Mouse (Mus musculus) gastrocnemius, postnatal 36 days (tissue): ENCODE results near the gene Ppfia3. TPM values are rescaled to one million over a fixed set of nuclear protein-coding genes. Genes with fewer than 3 reads are reported as not detected.
A peak's percentile ranks its signal among the peaks of the same experiment; 100 is the strongest.

Experiments
- DNase-seq, 2 experiments: peaks; one replicate each; pipeline ENCODE4 v3.0.0; 2022
- intact Hi-C: fragments of 180-260 bp; cut with DNase I; formaldehyde crosslinking; loops from one replicate; pipeline ENCODE4 v1.15.1; 2025
- total RNA-seq, 2 experiments: library from RNA; stranded (reverse); gene quantifications; 2 replicates each; pipeline ENCODE4 v1.2.3; 2021

Gene Ppfia3
- total RNA-seq, 2 experiments from 2014 or later = 0.07 to 0.08 TPM

DNA sequence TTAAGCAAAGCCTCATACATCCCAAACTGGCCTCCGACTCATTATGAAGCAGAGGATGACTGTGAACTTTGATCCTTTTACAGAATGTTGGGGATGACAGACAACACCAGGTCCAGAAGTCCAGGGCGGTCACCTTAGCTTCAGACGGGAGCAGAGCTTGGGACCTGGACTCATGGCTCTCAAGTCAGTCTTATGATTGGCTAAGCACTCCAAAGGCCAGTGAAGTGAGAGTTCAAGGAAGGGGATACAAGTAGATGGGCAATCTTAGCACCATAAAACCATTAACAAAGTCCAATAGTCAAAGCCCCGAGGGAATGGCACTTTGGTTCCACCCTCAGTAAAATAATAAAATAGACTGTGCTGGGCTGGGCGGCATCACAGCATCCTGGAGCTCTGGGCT is 43.8 kb downstream of the Ppfia3 start:
- intact Hi-C loops = no loop called here
- DNase-seq = no peak

DNA sequence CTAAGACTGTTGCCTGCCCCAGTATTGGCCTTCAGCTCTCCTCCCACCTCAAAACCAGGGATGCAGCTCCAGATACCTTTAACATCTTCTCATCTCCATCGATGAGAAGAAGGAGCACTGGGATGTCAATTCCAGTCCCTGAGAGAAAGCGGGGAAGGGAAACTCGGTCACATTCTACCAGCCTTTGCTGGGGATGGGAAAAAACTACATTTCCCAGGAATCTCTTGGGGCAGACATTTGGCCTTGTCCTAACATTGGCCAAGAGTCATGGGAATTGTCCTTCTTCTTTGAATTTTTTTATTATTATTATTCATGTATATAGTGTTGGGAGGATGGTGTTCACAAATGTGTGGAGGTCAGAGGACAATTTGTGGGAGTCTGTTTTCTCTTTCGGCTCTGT is 44.6 kb downstream of the Ppfia3 start:
- intact Hi-C loops = no loop called here

DNA sequence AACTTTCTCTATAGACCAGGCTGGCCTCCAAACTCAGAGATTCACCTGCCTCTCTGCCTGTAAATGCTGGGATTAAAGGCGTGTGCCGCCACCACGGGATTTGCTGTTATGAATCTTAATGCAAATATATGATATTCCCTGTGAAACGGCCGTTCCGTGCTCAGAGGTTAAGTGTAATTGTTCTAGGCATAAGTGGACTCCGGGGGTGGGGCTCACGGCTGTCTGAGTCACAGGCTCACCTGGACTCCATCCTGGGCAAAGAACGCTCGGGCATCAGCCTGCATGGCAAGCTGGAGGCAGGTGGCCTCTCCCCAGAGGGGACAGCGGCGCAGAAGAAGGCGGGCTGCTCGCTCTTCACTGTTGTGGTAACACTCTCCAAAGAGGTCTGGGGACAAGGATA is 50.3 kb downstream of the Ppfia3 start:
- DNase-seq = no peak
- intact Hi-C loops = no loop called here

More for the DNA sequence above, 44.6 kb downstream of the Ppfia3 start:
- DNase-seq = no peak

DNA sequence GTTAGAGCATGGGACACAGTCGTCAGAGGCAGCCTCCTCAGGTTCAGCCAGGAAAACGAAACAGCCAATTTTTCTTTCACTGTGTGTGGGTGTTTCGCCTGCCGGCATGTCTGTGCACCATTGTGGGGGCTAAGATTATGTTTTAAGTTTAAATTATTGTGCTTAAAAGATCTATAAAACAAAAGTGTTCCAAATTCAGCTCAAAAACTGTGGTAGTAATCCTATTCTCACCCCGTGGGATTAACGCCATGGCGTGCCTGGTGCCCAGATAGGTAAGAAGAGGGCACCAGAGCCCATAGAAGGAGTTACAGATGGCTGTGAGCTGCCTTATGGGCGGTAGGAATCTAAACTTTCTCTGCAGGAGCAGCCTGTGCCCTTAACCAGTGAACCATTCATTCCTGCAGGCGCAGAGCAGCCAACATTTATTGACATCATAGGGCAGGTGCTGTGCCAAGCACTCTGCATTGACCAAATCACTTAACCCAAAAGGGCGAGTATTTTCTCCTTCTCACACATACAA is 51.6 kb downstream of the Ppfia3 start:
- no peak for DNase-seq
- intact Hi-C loops = no loop called here

DNA sequence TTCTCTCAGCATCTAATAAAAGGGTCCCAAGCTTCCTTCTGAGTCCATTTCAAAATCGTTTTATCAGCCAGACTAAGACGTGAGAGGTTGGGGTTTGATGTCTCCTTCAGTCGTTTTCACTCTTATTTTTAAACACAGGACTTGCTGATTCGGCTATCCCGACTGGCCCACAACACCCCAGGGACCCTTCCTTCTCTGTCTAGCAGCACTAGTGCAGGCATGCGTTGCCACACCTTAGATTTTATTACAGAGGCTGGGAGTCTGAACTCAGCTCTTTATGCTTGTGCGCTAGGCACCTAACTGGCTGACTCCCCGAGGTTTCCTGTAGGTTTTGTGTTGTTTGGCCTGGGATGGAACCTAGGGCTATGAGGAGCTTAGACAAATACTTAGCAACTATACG is 53.3 kb downstream of the Ppfia3 start:
- DNase-seq = no peak
- intact Hi-C loops = no loop called here

DNA sequence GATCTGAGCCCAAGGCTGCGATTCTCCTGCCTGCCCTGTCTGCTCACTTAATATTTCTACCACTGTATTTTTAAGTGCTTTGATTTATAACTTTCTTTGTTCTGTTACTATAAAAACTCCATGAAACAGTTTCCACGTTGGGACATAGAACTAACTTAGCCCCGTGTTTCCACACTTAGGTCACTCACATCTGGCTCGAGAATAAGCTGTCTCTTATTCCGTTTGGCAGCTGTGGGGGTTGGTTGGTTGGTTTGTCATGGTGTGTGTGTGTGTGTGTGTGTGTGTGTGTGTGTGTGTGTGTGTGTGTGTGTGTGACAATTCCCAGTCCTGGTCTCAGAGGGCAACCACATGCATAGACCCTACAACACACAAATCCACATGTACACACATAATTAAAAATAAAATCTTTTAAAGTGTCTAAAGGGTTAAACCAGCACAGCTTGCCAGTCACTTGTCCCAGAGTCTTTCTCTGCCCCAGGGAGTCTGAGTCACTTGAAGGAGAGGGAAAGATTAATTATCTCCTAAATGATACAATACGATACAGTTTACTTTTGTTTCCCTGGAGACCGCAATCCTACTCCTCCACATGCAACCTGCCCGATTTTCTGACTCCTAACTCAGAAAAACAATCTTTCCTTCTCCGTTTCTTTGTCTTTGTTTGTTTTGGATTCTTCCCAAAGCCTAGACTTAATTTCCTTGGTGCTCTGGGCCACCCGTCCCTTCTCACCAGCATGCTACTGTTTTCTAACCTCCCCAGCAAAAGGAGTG is 53.9 kb downstream of the Ppfia3 start:
- DNase-seq = no peak
- intact Hi-C loops = no loop called here

DNA sequence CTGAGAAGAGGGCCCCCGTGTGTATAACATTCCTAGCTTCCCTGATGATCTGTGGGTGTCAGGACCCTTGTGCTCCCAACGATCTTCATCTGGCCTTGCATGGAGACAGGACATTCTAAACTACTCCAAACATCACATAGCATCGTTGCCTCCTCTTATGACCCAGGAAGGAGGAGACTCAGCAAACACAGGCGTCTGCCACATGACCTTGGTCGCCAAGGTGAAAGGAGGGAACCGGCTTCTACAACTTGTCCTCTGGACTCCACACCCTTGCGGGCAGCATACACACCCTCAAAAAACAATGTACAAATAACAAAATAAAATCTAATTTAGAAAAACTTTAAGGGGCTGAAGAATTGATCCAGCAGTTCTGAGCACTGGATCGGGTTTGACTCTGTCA is 54.8 kb downstream of the Ppfia3 start:
- intact Hi-C loops = no loop called here
- DNase-seq = no peak

DNA sequence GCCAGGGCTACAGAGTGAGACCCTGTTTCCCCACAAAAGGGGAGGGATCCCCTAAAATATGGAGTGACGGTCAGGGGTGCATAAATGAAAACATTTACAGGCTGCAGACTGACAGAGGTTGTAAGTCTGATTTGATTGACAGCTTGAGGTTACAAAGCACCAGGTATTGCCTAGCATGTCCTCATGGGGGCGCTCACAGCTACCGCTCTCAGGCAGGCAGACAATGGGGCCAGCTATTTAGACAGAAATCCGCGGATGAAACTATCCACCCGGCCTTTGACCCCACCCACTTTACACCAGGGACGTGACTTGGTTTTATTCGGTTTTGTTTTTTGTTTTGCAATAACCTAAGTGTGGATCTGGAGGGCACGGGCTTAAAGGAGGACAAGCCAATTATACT is 57.4 kb downstream of the Ppfia3 start:
- intact Hi-C loops = loop anchor here (5.0 kb wide), 1 partner anchor 78 kb away; no protein-coding TSS in a partner anchor

DNA sequence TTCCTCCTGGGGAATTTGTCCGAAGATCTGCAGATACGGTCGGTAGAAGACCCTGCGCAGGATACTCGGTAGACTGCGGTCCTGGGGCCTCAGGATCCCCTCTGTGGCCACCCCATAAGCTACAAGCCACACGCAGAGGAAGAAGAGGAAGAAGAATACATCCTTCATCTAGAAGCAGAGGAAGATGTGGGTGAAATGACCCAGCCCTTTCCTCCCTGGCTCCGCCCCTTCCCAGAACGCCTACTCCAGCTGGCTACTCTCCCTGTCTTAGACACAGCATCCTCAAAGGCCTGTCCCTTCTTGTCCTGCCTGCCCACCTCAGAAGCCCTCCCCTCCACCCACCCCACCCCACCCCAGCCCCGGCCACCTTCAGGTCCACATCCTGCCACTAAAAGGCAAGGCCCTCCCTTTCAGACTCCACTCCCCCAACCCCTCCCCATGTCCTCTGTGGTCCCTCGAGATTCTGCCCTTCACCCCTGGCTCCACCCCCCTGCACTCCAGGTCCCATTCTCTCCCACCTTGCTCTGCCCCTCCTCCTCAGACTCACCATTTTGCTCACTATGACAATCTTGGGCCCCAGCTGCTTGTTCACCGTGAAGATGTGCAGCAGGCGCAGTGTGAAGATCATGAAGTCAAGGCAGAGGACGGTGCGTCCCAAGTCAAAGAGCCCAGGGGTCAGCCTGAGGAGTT is 58.1 kb downstream of the Ppfia3 start:
- intact Hi-C loops = loop anchor here (5.0 kb wide), 1 partner anchor 79 kb away; no protein-coding TSS in a partner anchor
- DNase-seq = no peak

More for the DNA sequence above, 57.4 kb downstream of the Ppfia3 start:
- DNase-seq = peak; percentile 46 to 48

DNA sequence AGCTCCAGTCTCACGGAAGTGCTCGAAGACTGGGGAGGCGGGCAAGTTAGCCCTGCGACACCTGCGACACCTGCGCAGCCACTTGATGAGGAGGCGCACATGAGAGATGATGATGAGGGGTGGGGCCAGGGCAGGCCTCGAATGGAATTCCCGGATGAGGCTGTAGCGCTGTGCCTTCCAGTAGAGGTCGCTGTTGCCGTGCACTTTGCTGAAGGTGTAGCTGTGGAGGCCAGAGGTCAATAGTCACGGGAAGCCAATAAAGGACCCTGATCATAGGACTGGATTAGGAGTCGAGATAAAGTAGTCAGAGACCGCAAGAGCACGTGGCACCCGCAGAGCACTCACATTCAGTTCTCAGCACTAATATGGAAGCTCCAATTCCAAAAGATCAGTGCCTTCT is 61.5 kb downstream of the Ppfia3 start:
- intact Hi-C loops = loop anchor here (5.0 kb wide), 1 partner anchor 82 kb away; no protein-coding TSS in a partner anchor
- peak; percentile 41 to 55 for DNase-seq

DNA sequence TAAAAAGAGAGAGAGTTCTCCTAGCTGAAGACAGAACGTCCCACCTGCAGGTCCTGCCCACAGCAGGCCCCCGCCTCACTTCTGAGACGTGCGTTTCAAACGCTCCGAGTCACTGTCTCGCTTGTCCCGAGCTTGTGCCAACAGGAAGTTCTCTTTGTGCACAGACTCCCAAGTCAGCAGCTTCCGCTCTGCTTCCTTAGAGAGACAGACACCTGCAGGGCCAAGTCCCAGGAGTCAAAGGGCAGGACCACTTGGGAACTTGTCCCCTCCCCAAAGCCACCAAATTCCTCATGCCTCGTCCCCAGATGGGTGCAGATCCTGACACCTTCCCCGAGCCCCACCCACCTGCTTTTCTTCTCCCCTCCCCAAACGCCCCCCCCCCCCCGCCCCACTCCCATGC is 62.0 kb downstream of the Ppfia3 start:
- intact Hi-C loops = loop anchor here (5.0 kb wide), 3 partner anchors 82 to 132 kb away; partner anchors contain the start of genes Ruvbl2 and Snrnp70
- no peak for DNase-seq

DNA sequence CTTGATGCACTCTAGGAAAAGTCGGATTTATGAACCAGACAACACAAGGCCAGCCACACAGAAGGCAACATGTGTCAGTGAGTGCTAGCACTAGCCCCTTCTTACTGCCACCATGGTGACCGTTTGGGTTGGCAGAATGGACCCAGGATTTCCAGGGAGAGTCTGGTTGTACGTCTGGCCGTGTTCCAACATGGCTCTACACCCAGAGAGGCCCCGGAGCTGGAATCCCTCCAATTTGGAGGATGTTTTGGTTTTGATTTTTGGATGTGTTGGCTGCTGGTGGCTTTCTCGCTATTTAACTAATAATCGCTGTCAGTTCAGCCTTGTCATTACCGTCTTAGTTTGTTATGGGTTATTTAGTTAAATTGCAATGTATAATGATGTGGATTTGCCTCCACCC is 64.2 kb downstream of the Ppfia3 start:
- DNase-seq = no peak
- intact Hi-C loops = loop anchor here (5.0 kb wide), 2 partner anchors 95 to 135 kb away; partner anchors contain the start of genes Ruvbl2 and Snrnp70

DNA sequence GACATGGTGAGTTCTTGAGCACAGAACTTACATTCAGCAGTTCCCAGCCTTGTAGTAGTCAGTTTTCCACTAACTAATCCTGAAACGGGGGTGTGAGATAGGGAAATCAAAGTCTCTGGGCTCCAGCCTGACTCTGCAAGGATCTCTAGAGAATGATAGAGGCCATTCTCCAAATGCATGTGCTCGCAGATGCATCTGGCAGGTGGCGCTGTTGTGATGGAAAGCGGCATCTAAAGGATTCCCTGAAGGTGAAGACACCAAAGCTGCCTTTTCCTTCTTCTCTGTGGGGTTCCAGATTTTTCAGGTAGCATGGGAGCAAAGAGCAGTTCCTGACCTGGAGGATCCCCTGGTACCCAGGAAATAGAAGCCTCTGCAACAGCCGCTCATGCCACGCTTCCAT is 66.5 kb downstream of the Ppfia3 start:
- peak; percentile 37 to 50 for DNase-seq
- intact Hi-C loops = loop anchor here (5.0 kb wide), 2 partner anchors 97 to 137 kb away; partner anchors contain the start of genes Ruvbl2 and Snrnp70

DNA sequence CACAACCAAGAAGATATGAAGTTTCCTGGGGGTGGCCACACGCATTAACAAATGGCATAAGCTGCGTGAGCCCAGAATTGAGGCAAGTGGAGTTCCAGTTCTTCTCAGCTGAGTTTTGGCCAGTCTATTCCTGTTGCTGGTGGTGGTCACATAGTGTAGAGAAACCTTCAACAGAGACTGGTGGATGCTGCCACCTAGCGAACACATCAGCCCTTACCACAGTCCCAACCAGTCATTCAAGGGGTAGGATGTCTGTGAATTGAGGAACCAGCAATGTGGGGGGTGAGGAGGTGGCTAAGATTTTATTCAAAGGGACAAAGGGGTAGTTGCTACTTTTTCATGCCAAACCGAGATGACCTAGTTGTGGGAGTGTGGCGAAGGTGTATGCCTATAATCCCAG is 67.1 kb downstream of the Ppfia3 start:
- DNase-seq = peak in 1 of 2 experiments; percentile 40
- intact Hi-C loops = loop anchor here (1.0 to 5.0 kb wide), 3 partner anchors 22 to 138 kb away; partner anchors contain the start of genes Ruvbl2, Slc6a21 and Snrnp70

DNA sequence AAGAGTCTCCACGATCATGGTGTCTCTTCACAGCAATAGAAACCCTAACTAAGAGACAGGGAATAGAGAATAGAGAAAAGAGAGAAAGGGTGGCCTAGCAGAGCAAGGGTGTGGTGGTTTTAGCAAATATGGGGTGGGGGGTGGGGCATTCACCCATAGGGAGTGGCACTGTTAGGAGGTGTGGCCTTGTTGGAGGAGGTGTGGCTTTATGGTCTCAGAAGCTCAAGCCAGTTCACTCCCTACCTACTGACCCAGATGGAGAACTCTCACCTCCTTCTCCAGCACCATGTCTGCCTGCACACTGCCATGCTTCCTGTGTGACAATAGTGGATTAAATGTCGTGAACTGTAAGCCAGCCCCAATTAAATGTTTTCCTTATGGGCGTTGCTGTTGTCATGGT is 69.3 kb downstream of the Ppfia3 start:
- intact Hi-C loops = no loop called here
- DNase-seq = no peak

DNA sequence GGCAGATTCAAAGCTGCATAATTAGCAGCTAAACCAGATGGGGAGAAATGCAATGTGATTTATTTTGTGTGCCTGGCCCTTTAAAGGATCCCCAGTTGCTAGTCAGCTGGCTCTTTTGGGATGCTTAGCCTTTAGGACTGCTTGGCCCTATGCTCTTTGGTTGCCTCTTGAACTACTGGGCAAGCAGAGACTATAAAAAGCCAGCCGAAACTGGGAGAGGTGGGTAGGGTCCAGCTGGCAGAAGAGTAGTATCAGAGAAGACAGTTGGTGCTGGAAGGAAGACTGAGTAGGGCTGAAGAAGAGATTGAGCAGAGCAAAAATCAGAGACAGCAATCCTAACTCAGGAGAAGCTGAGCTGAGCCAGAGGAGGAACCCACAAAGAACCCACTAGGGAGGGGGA is 70.2 kb downstream of the Ppfia3 start:
- intact Hi-C loops = no loop called here
- no peak for DNase-seq

Other genes with a start within 250 kb of the Ppfia3 start
- 100 to 1,000 TPM; 388 to 460 TPM for gene Rps11, start 242.6 kb downstream of the Ppfia3 start, total RNA-seq
- 100 to 1,000 TPM; 488 to 598 TPM for gene Rpl13a, start 238.3 kb downstream of the Ppfia3 start, total RNA-seq
- not detected for gene Gm45713, start 230.8 kb downstream of the Ppfia3 start, total RNA-seq
- gene Flt3l, start 230.6 kb downstream of the Ppfia3 start, total RNA-seq = 1 to 10 TPM; 2.8 to 4.0 TPM
- gene Pih1d1, start 212.7 kb downstream of the Ppfia3 start, total RNA-seq = 10 to 100 TPM; 28.6 to 36.2 TPM
- gene Aldh16a1, start 212.4 kb downstream of the Ppfia3 start, total RNA-seq = 10 to 100 TPM; 10.6 to 14.3 TPM
- gene Slc17a7, start 203.1 kb downstream of the Ppfia3 start, total RNA-seq = under 1 TPM; 0.76 to 0.79 TPM
- gene Gfy, start 187.4 kb downstream of the Ppfia3 start, total RNA-seq = not detected
- gene Pth2, start 186.0 kb downstream of the Ppfia3 start, total RNA-seq = not detected
- gene Ccdc155, start 162.1 kb downstream of the Ppfia3 start, total RNA-seq = not detected
- not detected for gene Dkkl1, start 154.9 kb downstream of the Ppfia3 start, total RNA-seq
- gene Tead2, start 151.3 kb downstream of the Ppfia3 start, total RNA-seq = 1 to 10 TPM; 2.7 to 3.3 TPM
- 1 to 10 TPM in 1 of 2 experiments, under 1 TPM in 1; 0.79 to 1.5 TPM for gene Cd37, start 127.9 kb downstream of the Ppfia3 start, total RNA-seq
- gene Slc6a16, start 125.9 kb downstream of the Ppfia3 start, total RNA-seq = not detected
- not detected for gene Slc6a21, start 89.5 kb downstream of the Ppfia3 start, total RNA-seq
- gene Trpm4, start 33.2 kb downstream of the Ppfia3 start, total RNA-seq = 10 to 100 TPM; 20.1 to 20.7 TPM
- 100 to 1,000 TPM; 818 to 890 TPM for gene Hrc, start 31.7 kb downstream of the Ppfia3 start, total RNA-seq
- gene Lin7b, start 3.6 kb upstream of the Ppfia3 start, total RNA-seq = not detected
- 10 to 100 TPM; 70.2 to 84.1 TPM for gene Snrnp70, start 28.7 kb upstream of the Ppfia3 start, total RNA-seq
- gene Kcna7, start 38.6 kb upstream of the Ppfia3 start, total RNA-seq = 10 to 100 TPM; 78.3 to 85.9 TPM
- 1 to 10 TPM; 3.4 to 5.5 TPM for gene Ntf5, start 46.7 kb upstream of the Ppfia3 start, total RNA-seq
- gene Lhb, start 53.8 kb upstream of the Ppfia3 start, total RNA-seq = under 1 TPM; 0.54 to 0.67 TPM
- gene Gys1, start 67.8 kb upstream of the Ppfia3 start, total RNA-seq = 100 to 1,000 TPM; 275 to 279 TPM
- 10 to 100 TPM; 22.1 to 23.0 TPM for gene Ruvbl2, start 71.1 kb upstream of the Ppfia3 start, total RNA-seq
- 100 to 1,000 TPM; 132 to 146 TPM for gene Ftl1, start 92.9 kb upstream of the Ppfia3 start, total RNA-seq
- gene Bax, start 99.9 kb upstream of the Ppfia3 start, total RNA-seq = 10 to 100 TPM; 13.8 to 14.6 TPM
- under 1 TPM in 1 of 2 experiments, not detected in 1; 0.39 TPM for gene Tulp2, start 114.9 kb upstream of the Ppfia3 start, total RNA-seq
- gene Gm45808, start 119.8 kb upstream of the Ppfia3 start, total RNA-seq = 1 to 10 TPM; 6.1 to 6.6 TPM
- 10 to 100 TPM; 11.4 to 12.8 TPM for gene Dhdh, start 121.8 kb upstream of the Ppfia3 start, total RNA-seq
- gene Nucb1, start 143.4 kb upstream of the Ppfia3 start, total RNA-seq = 10 to 100 TPM; 48.6 to 65.4 TPM
- gene Ppp1r15a, start 159.2 kb upstream of the Ppfia3 start, total RNA-seq = 10 to 100 TPM; 22.9 to 25.3 TPM
- gene Plekha4, start 159.3 kb upstream of the Ppfia3 start, total RNA-seq = 1 to 10 TPM; 3.0 to 4.8 TPM
- gene Hsd17b14, start 187.9 kb upstream of the Ppfia3 start, total RNA-seq = 1 to 10 TPM; 1.9 to 2.8 TPM
- 10 to 100 TPM; 55.7 to 86.8 TPM for gene Bcat2, start 203.1 kb upstream of the Ppfia3 start, total RNA-seq
- not detected for gene Fgf21, start 248.5 kb upstream of the Ppfia3 start, total RNA-seq